Mouse (Mus musculus) testis, adult 2 months (tissue): Measurements from ENCODE around the gene Ugt1a10.

ENCODE experiments used
- CTCF ChIP-seq: fragments of 200-500 bp; IDR thresholded peaks from 2 replicates; pipeline ENCODE4 v1.5.1; 2012; ENCODE audit warnings: low read depth, mild to moderate bottlenecking, inconsistent platforms, low read length, moderate library complexity; ENCODE audit not compliant: control insufficient read depth, insufficient read depth, insufficient replicate concordance
- POLR2A ChIP-seq: fragments of 200-500 bp; IDR thresholded peaks from 2 replicates; pipeline ENCODE4 v1.6.1; 2012; ENCODE audit warnings: low read depth, mild to moderate bottlenecking, inconsistent platforms, low read length, moderate library complexity; ENCODE audit not compliant: control insufficient read depth

- TF ChIP-seq POLR2A: no peak
- no peak for TF ChIP-seq CTCF
Measured at GRCm38 (mm10) chr1:88235046-88235893, 180.1 kb downstream of the Ugt1a10 start.
